Mouse (Mus musculus) liver, adult 2 months (tissue): Measurements from ENCODE around the gene Pif1. TPM values are rescaled to one million over a fixed set of nuclear protein-coding genes. Genes with fewer than 3 reads are reported as not detected.
A peak's percentile ranks its signal among the peaks of the same experiment; 100 is the strongest.

Experiments
- DNase-seq: peaks from one replicate; pipeline ENCODE4 v3.0.0-alpha.2; 2011; ENCODE audit warnings: low read depth, low spot score; ENCODE audit errors: extremely low read depth
- H3K27ac ChIP-seq: fragments of 200-500 bp; replicated peaks from 2 replicates; pipeline ENCODE4 v1.5.1; 2012; ENCODE audit warnings: low read depth, mild to moderate bottlenecking, control low read depth, inconsistent platforms, low read length; ENCODE audit not compliant: insufficient read depth
- H3K27me3 ChIP-seq: fragments of 200-500 bp; 2 replicates; pipeline ENCODE4 v1.6.1; 2012; ENCODE audit warnings: mild to moderate bottlenecking, moderate library complexity, low read length, inconsistent platforms; ENCODE audit not compliant: control insufficient read depth, insufficient read depth
- H3K36me3 ChIP-seq: fragments of 200-500 bp; 2 replicates; pipeline ENCODE4 v1.6.1; 2012; ENCODE audit warnings: low read length, inconsistent platforms; ENCODE audit not compliant: control insufficient read depth, insufficient read depth
- H3K4me1 ChIP-seq: fragments of 200-500 bp; 2 replicates; pipeline ENCODE4 v1.6.1; 2011; ENCODE audit warnings: low read length; ENCODE audit not compliant: control insufficient read depth, insufficient read depth
- H3K4me3 ChIP-seq: fragments of 200-500 bp; 2 replicates; pipeline ENCODE4 v1.5.1; 2011; ENCODE audit warnings: low read depth, mild to moderate bottlenecking, control low read depth, low read length, moderate library complexity; ENCODE audit not compliant: insufficient read depth
- H3K79me2 ChIP-seq: fragments of 200-500 bp; 2 replicates; pipeline ENCODE4 v1.6.1; 2012; ENCODE audit warnings: inconsistent platforms, mild to moderate bottlenecking, low read length, moderate library complexity; ENCODE audit not compliant: control insufficient read depth, insufficient read depth
- H3K9ac ChIP-seq: fragments of 200-500 bp; 2 replicates; pipeline ENCODE4 v1.6.1; 2012; ENCODE audit warnings: low read depth, mild to moderate bottlenecking, control low read depth, inconsistent platforms, low read length
- CTCF ChIP-seq: fragments of 200-500 bp; IDR thresholded peaks from 2 replicates; pipeline ENCODE4 v1.5.1; 2011; ENCODE audit warnings: low read depth, low read length, control low read depth
- POLR2A ChIP-seq: fragments of 200-500 bp; IDR thresholded peaks from 2 replicates; pipeline ENCODE4 v1.6.1; 2011; ENCODE audit warnings: low read length, control low read depth; ENCODE audit not compliant: insufficient read depth; ENCODE audit errors: extremely low read depth
- whole genome bisulfite sequencing: fragments of 180-500 bp; shearing (Covaris S2); methylation state at CpG from one replicate; pipeline ENCODE4 v1.1.7; 2018; 5-methylcytosine and 5-hydroxymethylcytosine counted together
- polyA plus RNA-seq: library from polyadenylated mRNA; depleted of rRNA; stranded (reverse); fragments of >200 nt; gene quantifications from 2 replicates; pipeline ENCODE4 v1.2.3, GENCODE M21; 2012
- total RNA-seq: library from RNA; depleted of rRNA; stranded (reverse); fragments of >200 nt; gene quantifications from 2 replicates; pipeline ENCODE4 v1.2.3, GENCODE M21; 2014

Pif1 gene
- total and polyA plus RNA-seq, 2 experiments = 0.04 TPM; not detected in 1

DNA sequence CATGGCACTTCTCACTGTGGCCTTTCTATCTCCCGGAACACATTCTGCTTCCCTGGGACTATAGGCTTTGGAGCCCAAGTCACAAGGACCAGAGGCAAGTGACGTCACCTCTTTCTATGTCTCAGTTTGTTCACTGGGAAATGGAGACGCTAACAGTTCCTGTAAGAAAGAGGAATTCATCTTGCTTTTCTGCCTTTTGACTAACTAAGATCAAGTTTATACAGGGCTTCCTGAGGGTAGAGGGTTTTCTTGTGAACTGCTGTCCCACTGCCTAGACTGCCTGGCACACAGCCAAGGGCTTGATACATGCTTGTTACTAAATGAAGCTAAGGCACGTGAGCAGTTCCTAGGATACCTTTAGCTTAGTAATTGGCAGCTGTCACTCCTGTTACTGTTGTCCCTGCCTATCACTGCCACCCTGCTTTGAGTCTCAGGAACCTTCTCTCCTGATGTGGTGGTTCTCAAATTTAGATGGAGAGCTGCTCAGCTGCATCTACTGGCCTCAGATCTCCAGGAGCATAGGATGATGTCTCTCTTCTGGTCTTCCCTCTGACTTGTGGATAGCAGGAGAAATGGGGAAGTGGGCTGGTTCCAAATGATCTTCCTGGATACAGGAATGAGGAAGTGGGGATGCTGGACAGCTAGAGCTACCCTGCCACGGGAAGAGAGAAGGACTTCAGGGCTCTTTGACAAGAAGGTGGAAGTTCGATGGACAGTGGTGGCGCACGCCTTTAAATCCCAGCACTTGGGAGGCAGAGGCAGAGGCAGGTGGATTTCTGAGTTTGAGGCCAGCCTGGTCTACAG, 11.4 kb upstream of the Pif1 start:
- no peak overlapping the region for H3K4me3 ChIP-seq
- TF ChIP-seq CTCF (no peak), POLR2A (no peak)
- 68% methylated on average over 8 of the region's 8 CpGs for WGBS
- no peaks in the 10 kb centered on the region for H3K36me3 ChIP-seq
- no peak overlapping the region for H3K9ac ChIP-seq
- no peaks in the 10 kb centered on the region for H3K27me3 ChIP-seq
- peak; percentile 39 for DNase-seq
- no peak overlapping the region; the same call in 1 of the 2 replicates for H3K27ac ChIP-seq
- no peaks in the 10 kb centered on the region for H3K79me2 ChIP-seq
- H3K4me1 ChIP-seq = 0 out of 2 replicates have a peak, but pooled peaks cover 2% of the 10 kb centered on the region

GRCm38 (mm10) chr9:65576861-65577510, 10.0 kb upstream of the Pif1 start:
- no peak for DNase-seq
- no peak overlapping the region for H3K9ac ChIP-seq
- H3K79me2 ChIP-seq = no peaks in the 10 kb centered on the region
- no peaks in the 10 kb centered on the region for H3K27me3 ChIP-seq
- TF ChIP-seq CTCF (no peak), POLR2A (no peak)
- H3K4me1 ChIP-seq = 0 out of 2 replicates have a peak, but pooled peaks cover 4% of the 10 kb centered on the region
- 0 out of 2 replicates have a peak overlapping the region, but pooled peaks have one; percentile 4 for H3K27ac ChIP-seq
- no peaks in the 10 kb centered on the region for H3K36me3 ChIP-seq
- WGBS = 61% methylated on average over 7 of the region's 7 CpGs
- H3K4me3 ChIP-seq = no peak overlapping the region

GRCm38 (mm10) chr9:65577511-65578196, 9.3 kb upstream of the Pif1 start:
- Histone ChIP-seq H3K9ac (no peak overlapping the region), H3K79me2 (no peaks in the 10 kb centered on the region), H3K4me1 (0 out of 2 replicates have a peak, but pooled peaks cover 4% of the 10 kb centered on the region), H3K27ac (0 out of 2 replicates have a peak overlapping the region, but pooled peaks have one; percentile 4), H3K27me3 (no peaks in the 10 kb centered on the region), H3K4me3 (peak overlapping the region; percentile 12; the same call in 1 of the 2 replicates), H3K36me3 (no peaks in the 10 kb centered on the region)
- no peak for DNase-seq
- WGBS = 81% methylated on average over 4 of the region's 4 CpGs
- TF ChIP-seq CTCF (no peak), POLR2A (no peak)

DNA sequence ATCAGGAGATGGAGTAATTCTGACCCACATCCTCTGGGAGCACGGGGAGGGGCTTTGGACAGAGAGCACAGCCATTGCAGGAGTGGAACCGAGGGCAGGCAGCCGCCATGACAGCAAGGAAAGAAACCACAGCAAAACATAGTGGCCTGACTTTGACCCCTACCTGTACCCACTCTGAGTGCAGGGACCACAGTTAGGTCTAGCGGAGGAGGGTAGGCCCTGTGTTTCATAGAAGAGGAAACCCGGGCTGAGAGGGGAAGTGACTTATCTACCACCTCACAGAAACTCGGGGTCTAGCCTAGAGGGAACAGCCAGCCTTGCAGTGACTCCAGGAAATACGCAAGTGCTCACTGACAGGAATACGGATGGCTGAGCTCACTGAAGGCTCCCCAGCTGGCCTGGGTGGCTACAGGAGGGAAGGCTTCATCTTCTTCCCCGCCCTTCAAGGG, 8.1 kb upstream of the Pif1 start:
- Histone ChIP-seq H3K9ac (peak overlapping the region; percentile 76), H3K79me2 (no peaks in the 10 kb centered on the region), H3K4me1 (0 out of 2 replicates have a peak, but pooled peaks cover 4% of the 10 kb centered on the region), H3K36me3 (no peaks in the 10 kb centered on the region), H3K4me3 (peak overlapping the region; percentile 38), H3K27ac (peak overlapping the region; percentile 13), H3K27me3 (no peaks in the 10 kb centered on the region)
- DNase-seq = peak; percentile 42
- TF ChIP-seq POLR2A (no peak), CTCF (no peak)
- WGBS = 67% methylated on average over 9 of the region's 9 CpGs

- H3K4me1 ChIP-seq = 0 out of 2 replicates have a peak, but pooled peaks cover 4% of the 10 kb centered on the region
Observed at GRCm38 (mm10) chr9:65579781-65580371, 7.1 kb upstream of the Pif1 start, which contains the start of gene Plekho2. Gene Plekho2 (minus strand): TSS chr9:65580040.

More at GRCm38 (mm10) chr9:65579781-65580371, 7.1 kb upstream of the Pif1 start, which contains the start of gene Plekho2:
- Histone ChIP-seq H3K27me3 (no peaks in the 10 kb centered on the region), H3K4me3 (peak within 1 kb of the TSS; percentile 70), H3K9ac (peak within 1 kb of the TSS; percentile 76), H3K36me3 (no peaks in the 10 kb centered on the region), H3K79me2 (no peaks in the 10 kb centered on the region), H3K27ac (peak within 1 kb of the TSS; percentile 39)
- TF ChIP-seq CTCF = no peak
- TF ChIP-seq POLR2A = peak; percentile 74
- WGBS = 2% methylated on average over 45 of the region's 45 CpGs
- DNase-seq = peak; percentile 73
